Mouse (Mus musculus): ENCODE measurements at regions not wholly inside any gene's neighbourhood (a gene's known extent, or its start where the extent isn't known, plus 50 kb on each side); places are given as distances from the start of the nearest gene placed in this dataset.
A peak's percentile ranks its signal among the peaks of the same experiment; 100 is the strongest.
"Not testable (repeated sequence)": the region's sequence is repeated elsewhere in the genome, so short reads cannot be mapped to it uniquely, and the experiment has no call there.

DNA sequence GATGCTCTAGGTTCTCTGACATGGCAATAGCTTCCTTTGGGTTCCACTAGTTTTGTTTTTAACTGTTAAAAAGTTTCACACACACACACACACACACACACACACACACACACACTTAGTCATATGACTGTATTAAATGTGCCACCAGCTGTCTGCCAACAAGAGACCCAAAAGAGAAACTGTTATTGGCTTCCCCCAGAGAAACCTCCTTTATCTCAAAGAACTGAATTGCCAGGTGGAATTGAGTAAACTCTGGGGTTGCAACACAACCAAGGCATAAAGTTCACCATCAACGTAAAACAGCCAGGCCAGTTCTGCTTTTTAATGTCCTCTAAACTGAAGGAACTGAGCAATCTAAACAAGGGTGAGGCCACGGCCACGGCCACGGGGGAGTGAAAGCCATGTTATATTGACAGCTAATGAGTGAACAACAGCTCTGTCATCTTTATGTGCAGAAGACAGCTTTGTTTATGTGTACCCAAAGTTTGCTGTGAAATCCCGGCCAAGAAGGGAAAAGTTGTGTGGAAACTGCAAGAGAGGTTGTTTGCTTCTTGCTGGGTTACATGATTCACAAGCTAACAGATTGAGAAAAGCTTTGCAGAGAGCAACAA, 69.3 kb downstream of the Btg1 start:
- DNase-seq, result no peak

- peak; percentile 91 for DNase-seq
These were observed 70.0 kb downstream of the Btg1 start for GRCm38 (mm10) chr10:96686659-96687440.

DNA sequence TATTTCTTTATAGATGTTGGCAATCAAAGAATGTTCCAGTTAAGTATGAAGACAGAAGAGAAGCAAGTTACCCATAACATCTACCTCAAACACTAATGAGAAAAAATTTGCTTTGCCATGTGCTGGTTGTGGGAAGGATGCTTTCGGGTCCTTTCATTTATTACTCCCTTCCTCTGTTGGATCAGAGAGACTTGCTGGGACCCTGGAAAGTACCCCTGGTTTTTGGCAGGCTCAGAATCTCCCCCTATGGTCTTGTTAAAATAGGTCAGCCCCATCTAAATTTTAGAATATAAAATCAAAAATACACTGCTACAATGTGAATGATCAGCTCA, 70.6 kb downstream of the Btg1 start:
- DNase-seq, result no peak

DNA sequence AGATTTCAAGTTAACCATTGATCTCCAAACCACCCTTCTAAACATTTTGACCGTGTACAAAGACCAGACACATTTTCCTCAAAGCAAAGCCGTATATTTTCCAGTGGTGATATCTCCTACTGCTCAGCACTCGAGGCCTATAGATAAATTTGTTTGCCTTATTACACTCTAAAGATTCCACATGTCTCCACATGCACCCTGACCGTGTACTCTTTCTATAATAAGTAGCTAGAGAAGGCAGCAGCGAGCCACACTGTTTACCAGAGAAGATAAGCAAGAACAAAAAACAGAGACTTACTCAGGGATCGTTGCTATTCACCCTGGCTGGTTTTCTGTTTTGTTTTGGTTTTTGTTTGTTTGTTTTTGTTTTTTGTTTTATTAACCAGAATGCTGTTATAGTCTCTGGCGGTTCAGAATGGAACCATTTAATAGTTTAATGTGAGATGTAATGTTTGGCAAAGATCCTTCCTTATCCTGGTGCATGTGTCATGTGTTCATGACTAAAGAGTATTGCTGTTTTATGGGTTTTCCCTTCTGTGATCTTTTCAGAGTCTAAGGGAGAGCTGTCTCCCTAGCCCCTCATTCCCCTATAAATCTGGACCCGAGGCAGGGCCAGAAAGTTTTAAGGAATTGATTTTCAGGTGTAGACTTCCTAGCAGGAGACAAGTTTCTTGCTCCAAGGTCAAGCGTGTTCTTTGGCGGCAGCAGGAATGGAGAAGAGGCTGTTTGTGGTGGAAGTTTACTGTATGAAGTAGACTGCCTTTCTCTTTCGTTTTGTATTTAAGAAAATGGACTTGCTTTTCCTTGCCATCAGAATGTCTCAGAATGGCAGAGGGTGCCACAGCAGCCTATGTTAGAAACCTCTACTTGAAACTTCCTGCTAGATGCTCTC, 73.4 kb downstream of the Btg1 start:
- DNase-seq, result no peak

DNA sequence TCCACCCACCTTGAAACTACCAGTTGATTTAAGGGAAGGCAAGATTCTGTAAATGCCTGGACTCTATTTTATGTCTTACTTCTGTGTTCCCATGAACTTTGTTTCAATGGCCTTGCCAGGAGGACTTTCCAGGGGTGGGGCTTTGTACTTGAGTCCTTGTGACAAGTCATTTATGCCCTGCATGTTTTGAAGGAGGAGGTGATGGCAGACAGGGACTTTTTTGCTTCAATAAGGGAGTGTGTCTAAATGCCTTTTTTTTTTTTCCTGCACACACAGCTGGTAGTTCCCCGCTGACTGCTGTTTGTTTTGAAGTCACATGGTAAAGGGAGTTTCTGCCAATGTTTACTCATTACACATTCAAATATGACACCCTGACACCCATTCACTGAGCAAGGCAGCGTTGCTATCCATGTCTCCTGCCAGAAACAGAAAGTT, 74.1 kb downstream of the Btg1 start:
- DNase-seq, result peak; percentile 74

- no peak for DNase-seq
These were observed 74.6 kb downstream of the Btg1 start for GRCm38 (mm10) chr10:96691319-96691870.

DNA sequence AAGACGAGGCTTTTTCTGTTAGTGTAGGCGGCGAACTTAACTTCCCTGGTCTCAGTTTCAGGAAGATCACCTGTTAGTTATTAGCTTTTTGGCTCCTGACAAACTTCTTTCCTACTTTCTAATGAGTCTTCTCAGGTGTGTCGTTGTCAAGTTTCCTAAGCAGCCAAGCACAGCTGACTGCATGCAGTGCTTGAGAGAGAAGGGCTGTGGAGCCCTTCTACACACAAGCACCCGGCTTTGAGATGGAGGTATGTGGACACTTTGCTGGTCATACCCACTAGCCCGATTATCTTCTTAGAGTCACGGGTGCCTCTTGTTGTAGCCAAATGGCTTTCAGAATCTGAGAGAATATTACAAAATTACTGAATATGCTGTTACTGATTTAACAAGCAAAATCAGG, 76.0 kb downstream of the Btg1 start:
- DNase-seq, result no peak

DNA sequence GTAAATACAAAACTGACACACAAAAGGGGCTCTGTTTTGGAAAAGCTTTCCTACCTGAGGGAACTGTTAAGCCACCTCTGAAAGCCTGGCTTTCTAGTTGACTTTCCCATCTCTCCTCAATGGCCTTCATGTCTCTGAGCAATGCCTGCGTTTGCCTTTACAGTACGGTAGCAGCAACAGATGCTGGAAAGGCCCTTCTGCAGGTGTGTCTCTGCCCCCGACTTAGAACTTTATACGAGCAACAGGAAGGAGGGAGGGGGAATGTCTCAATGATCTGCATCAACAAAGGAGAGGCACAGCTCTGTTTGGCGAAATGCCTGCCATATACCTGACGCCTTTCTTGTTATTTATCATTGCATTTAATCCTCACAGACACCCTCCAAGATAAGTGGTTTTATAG, 77.0 kb downstream of the Btg1 start:
- no peak for DNase-seq

- no peak for DNase-seq
These were observed 79.8 kb downstream of the Btg1 start for GRCm38 (mm10) chr10:96696571-96696970.

- DNase-seq, result peak; percentile 81
These were observed 81.0 kb downstream of the Btg1 start for GRCm38 (mm10) chr10:96697781-96698180.

- DNase-seq, result no peak
These were observed 89.8 kb downstream of the Btg1 start for GRCm38 (mm10) chr10:96706656-96707055.

DNA sequence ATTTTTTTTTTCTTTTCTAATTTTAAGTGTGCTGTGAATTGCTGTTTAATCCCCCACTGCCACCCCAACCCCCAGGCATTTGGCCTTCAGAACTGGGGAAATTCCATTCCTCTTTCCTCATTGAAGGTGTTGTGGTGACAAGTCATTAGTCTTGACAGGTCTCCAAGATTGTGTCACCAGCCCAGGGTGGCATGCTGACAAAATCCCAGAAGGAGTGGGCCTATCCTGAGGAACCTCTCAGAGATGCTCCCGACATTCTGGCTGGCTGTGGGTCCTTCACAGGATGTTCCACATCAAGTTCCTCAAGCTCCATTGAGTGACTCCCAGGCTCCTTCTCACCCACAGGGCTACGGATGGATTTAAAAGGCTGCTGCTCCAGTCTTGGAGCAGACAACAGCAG, 91.7 kb downstream of the Btg1 start:
- no peak for DNase-seq

DNA sequence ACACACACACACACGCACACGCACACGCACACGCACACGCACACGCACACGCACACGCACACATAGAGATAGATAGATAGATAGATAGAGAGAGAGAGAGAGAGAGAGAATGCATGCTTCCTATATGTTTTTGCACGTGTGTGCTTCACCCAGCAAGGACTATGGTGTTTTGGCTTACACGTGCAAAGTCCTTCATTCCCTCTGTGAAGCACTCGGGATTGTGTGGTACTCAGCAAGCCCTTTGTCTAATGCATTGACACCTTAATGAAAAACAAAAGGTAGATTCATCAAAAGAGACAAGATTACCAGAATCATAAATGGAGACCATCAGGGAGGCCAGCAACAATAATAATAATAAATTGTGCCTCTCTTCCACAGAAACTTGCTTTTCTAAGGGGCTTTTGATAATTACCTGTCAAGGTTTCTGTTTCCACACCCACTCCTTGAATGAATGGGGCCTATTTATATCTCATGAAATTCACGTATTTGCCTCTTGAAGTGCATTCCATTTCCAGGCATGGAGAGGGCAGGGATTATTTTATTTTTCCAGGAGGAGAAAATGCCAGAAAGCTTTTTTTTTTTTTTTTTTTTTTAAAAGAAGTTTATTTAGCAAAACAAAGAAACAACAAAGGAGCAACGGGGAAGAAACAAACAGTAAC, 93.0 kb downstream of the Btg1 start:
- DNase-seq, result no peak

GRCm38 (mm10) chr10:96711993-96712392, 95.2 kb downstream of the Btg1 start:
- no peak for DNase-seq

DNA sequence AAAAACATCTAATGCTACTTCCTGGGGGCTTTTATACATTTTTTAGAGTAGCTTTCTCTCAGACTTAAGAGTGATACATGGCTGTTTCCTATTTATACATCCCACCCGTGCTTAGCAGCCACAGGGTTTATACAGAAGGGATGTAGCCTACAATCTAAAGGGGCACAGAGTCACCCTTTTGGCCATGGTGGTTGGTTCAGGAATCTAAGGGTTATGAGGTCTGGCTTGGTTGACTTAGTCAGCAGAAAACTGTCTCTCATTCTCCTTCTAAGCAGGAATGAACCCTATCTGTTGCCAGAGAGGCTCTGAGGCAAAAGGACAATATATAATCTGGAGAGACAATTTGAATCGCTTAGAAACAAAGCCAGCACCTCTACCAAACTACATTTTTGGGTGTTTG, 97.9 kb downstream of the Btg1 start:
- no peak for DNase-seq

GRCm38 (mm10) chr10:96717281-96717680, 100.5 kb downstream of the Btg1 start:
- DNase-seq, result no peak

GRCm38 (mm10) chr10:96718706-96719105, 101.9 kb downstream of the Btg1 start:
- DNase-seq, result not testable (repeated sequence)

- no peak for DNase-seq
These were observed 103.5 kb downstream of the Btg1 start for GRCm38 (mm10) chr10:96720281-96720711.

DNA sequence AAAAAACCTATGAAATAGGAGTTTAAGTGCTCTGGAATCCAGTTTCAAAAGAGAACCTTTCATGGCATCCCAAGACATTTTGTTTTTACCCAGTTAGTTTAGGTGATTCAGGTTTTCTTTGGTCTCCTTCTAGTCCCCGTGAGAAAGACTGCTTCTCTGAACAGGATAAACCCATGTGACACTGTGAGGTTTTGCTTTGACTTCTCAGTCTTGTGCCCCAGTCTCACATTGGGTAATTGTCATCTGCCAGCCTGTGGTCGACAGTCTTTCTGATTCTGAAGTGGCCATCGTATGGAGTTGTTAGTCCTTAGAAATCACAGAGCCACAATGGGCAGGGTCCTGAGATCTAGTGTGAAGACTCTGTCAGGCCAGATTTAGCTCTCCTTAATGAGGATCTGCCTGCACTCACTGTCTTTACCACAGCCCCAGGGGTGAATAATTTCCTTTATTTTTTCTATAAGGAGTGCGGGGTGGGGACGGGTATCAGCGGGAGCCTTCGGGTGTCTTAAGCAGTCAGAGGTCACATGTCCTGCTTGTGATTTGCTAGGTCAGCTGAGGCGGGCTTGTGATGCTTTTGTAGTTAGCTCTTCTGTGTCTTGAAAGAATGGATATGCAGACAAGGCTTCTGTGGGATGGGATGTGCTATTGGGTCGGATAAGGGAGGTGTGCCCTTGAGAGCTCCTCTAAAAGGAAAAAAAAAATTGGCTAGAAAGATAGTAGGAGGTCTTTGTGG, 104.3 kb downstream of the Btg1 start:
- DNase-seq, result no peak

DNA sequence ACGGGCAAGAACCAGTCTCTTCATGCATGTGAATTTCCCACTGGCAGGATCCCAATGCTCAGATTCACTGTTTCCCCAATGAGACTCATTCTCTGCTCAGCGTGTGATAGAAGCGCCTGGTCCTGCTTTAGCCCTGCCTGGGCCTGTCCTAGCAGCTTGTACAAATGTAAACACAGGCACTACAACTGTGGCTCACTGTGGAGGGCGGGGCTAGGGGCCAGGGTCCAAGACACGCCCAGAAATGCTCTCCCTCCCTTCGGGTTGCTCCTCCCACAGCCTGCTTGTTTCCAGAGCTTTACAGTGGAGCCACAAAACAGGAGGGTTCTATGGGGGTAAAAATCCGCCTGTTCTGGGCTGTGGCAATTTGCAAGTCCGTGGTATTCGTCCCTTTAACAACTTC, 105.7 kb downstream of the Btg1 start:
- peak; percentile 62 for DNase-seq

GRCm38 (mm10) chr10:96723071-96723470, 106.3 kb downstream of the Btg1 start:
- DNase-seq, result no peak
